Mouse (Mus musculus) heart, postnatal 0 days (tissue): ENCODE data around the gene Sqstm1.

ENCODE experiments used
- CTCF ChIP-seq: IDR thresholded peaks from 2 replicates; pipeline ENCODE4 v1.5.1; 2016; ENCODE audit warnings: antibody characterized with exemption, control low read depth, low read depth
- EP300 ChIP-seq: IDR thresholded peaks from 2 replicates; pipeline ENCODE4 v1.6.1; 2016; ENCODE audit warnings: antibody characterized with exemption, low read depth

DNA sequence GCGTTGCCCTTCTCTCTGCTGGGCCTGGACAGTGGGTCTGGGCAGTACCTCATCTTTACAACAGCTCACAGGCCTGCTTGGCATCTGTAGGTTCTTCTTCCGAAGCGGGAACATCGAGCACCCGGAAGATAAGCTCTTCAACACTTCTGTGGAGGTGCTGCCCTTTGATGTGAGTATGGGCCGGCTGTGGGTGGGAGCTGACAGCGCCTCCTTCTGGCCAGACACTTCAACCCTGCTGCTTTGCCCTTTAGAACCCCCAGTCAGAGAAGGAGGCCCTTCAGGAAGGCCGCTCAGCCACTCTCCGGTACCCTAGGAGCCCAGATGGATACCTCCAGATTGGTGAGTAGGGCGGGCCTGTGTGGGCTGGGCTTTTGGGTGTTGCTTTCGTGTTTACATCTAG lies 23.4 kb upstream of the Sqstm1 start:
- no peak for TF ChIP-seq EP300
- TF ChIP-seq CTCF, result peak; percentile 6; the same call in 1 of the 2 replicates
